Mouse (Mus musculus) ovary, postnatal 10 days (tissue): Measurements from ENCODE around the gene Rsph10b.

ENCODE experiments used
- DNase-seq: peaks from one replicate; pipeline ENCODE4 v3.0.0; 2022; ENCODE audit warnings: low spot score

Gene Rsph10b

GRCm38 (mm10) chr5:143932831-143933230, at the start of gene Rsph10b:
Gene Rsph10b (plus strand): TSS chr5:143933035.
- DNase-seq = no peak

GRCm38 (mm10) chr5:143885274-143885673, 47.6 kb upstream of the Rsph10b start:
- no peak for DNase-seq

- DNase-seq = no peak
Observed at GRCm38 (mm10) chr5:143890741-143891140, 42.1 kb upstream of the Rsph10b start.

GRCm38 (mm10) chr5:143892255-143892886, 40.5 kb upstream of the Rsph10b start:
- DNase-seq = no peak

- DNase-seq = no peak
Observed at GRCm38 (mm10) chr5:143893396-143893795, 39.4 kb upstream of the Rsph10b start.

- no peak for DNase-seq
Observed at GRCm38 (mm10) chr5:143897635-143898330, 35.1 kb upstream of the Rsph10b start, which contains the start of gene Ankrd61. Gene Ankrd61 (minus strand): TSS chr5:143897685.

GRCm38 (mm10) chr5:143902111-143902510, 30.7 kb upstream of the Rsph10b start:
- no peak for DNase-seq

- no peak for DNase-seq
Observed at GRCm38 (mm10) chr5:143903813-143904212, 29.0 kb upstream of the Rsph10b start.

- no peak for DNase-seq
Observed at GRCm38 (mm10) chr5:143906429-143906828, 26.4 kb upstream of the Rsph10b start.

GRCm38 (mm10) chr5:143908926-143909325, 23.9 kb upstream of the Rsph10b start:
- DNase-seq = no peak

GRCm38 (mm10) chr5:143909417-143910400, 23.1 kb upstream of the Rsph10b start, which contains the start of the genes Aimp2 and Pms2:
Gene Aimp2 (minus strand): TSS chr5:143909847.
Gene Pms2 (plus strand): TSS chr5:143909964.
- DNase-seq = peak; percentile 86

GRCm38 (mm10) chr5:143916221-143916620, 16.6 kb upstream of the Rsph10b start:
- DNase-seq = no peak

GRCm38 (mm10) chr5:143917418-143917817, 15.4 kb upstream of the Rsph10b start:
- no peak for DNase-seq

- no peak for DNase-seq
Observed at GRCm38 (mm10) chr5:143918120-143918519, 14.7 kb upstream of the Rsph10b start.

- DNase-seq = no peak
Observed at GRCm38 (mm10) chr5:143924781-143925452, 7.9 kb upstream of the Rsph10b start.

GRCm38 (mm10) chr5:143927875-143928274, 5.0 kb upstream of the Rsph10b start, which contains the start of gene Gm42421:
Gene Gm42421 (plus strand): TSS chr5:143928175.
- no peak for DNase-seq

GRCm38 (mm10) chr5:143929291-143929690, 3.5 kb upstream of the Rsph10b start:
- DNase-seq = no peak

- no peak for DNase-seq
Observed at GRCm38 (mm10) chr5:143930656-143931055, 2.2 kb upstream of the Rsph10b start.

GRCm38 (mm10) chr5:143931863-143932580, 813 bp upstream of the Rsph10b start:
- no peak for DNase-seq

GRCm38 (mm10) chr5:143933414-143933813, 579 bp downstream of the Rsph10b start:
- no peak for DNase-seq

GRCm38 (mm10) chr5:143933875-143934274, 1.0 kb downstream of the Rsph10b start:
- DNase-seq = no peak
